Mouse (Mus musculus) left cerebral cortex, adult 11 months (tissue): Measurements from ENCODE around the gene Kcnk5.
A peak's percentile ranks its signal among the peaks of the same experiment; 100 is the strongest.

Experiments
- DNase-seq: peaks from one replicate; pipeline ENCODE4 v3.0.0; 2022; ENCODE audit warnings: low spot score

Kcnk5 gene

GRCm38 (mm10) chr14:20181466-20181921 lies at the start of gene Kcnk5:
TSS of gene Kcnk5 (minus strand) at chr14:20181809.
- peak; percentile 45 for DNase-seq

GRCm38 (mm10) chr14:20230063-20230491 lies 48.5 kb upstream of the Kcnk5 start:
- DNase-seq = no peak

- DNase-seq = no peak
These were observed 47.8 kb upstream of the Kcnk5 start for GRCm38 (mm10) chr14:20229437-20229836.

DNA sequence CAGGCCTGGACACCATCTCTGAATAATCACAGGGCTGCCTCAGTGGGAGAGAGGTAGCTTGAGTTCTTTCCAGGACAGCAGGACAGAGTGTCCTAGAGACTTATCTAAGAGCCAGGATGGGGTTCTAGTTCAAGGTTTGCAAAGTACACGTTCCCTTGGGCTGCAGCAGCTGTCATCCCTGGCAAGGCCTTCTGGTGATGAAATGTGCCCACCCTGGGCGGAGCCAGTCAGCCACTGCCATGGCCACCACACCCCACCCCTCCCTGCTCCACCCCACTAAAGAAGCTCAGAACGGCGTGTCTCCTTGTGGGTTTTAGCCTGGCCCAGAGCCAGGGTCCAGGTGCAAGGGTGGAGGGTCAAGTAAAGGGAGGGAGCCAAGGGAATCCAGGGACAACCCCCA lies 46.7 kb upstream of the Kcnk5 start:
- DNase-seq = no peak

DNA sequence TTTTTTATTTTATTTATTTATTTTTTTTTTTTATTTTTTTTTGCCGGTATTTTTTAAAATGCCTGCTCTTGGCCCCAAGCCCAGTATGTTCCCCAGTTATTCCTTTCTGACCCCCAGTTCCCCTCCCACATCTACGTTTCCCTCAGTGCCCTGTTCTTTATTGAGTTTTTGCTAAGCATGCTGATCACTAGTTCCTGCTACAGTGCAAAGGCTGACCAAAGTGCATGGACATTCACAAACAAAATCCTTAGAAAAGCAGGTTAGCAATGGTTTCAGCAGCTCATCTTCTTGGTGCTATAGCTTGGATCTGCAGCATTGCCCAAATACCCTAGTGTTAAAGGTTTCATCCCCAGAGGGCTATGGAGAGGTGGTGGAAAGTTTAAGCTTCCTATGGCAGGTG lies 45.4 kb upstream of the Kcnk5 start:
- no peak for DNase-seq

GRCm38 (mm10) chr14:20226488-20226887 lies 44.9 kb upstream of the Kcnk5 start:
- DNase-seq = no peak

DNA sequence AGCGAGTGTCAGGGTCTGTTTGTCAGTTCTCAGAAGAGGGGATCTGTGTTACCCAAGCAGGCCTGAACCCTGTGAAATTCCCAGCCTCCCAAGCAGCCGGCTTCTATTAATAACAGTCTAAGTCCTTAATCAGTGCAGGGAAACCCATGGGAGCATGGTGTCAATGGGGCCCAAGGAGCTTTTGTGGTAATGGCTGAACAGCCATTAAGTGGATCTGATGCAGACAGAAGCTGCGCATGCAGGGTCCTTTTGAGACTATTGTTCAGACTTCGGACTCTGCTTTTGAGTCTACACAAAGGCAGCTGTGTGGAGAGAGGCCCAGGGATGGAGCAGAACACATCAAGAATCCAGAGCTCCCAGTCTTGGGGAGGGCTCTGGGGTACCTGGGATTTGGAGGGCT lies 43.9 kb upstream of the Kcnk5 start:
- no peak for DNase-seq

DNA sequence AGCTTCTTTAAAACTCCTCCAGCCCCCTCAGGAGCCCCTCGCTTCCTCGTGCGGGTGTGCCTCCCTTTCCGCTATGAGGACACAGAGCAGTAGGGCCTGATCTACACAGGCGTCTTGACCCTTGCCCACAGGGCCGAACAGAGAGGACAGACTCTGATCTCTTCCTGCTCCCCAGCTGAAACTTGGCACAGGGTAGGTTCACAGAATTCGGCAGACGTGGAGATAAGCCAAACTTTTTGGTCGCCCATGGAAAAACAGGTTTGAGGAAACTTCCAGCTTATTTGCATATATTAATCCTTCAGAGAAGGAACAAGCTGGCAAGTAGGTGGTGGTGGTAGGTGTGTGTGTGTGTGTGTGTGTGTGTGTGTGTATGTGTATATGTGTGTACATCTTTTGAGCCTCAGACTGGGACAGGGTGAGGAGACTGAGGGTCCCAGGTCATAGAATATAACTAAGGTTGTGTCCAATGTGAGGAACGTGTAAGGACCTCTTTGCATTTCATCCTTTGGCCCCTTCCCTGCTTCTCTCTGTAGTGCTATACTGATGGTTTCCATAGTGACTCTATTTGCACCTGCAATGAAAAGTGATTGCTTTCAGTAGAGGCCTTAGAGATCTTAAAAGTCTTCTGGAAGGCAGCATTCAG lies 43.1 kb upstream of the Kcnk5 start:
- DNase-seq = no peak

DNA sequence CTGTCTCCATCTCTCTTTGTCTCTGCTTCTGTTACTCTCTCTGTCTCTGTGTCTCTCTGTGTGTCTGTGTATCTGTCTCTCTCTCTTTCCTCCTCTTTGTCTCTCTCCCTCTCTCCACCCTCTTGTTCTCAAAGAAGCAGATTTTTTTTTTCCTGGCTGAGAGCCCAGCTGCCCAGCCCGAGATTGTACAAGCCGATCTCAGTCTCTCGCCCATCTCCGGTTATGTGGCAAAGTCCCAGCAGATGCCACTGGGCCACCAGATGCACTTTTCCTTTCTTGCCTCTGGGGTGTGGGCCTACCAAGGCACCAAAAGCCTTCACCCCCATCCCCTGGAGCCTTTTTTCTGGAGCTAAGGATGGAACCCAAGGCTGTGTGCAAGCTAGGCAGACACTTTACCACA lies 42.6 kb upstream of the Kcnk5 start:
- DNase-seq = no peak

DNA sequence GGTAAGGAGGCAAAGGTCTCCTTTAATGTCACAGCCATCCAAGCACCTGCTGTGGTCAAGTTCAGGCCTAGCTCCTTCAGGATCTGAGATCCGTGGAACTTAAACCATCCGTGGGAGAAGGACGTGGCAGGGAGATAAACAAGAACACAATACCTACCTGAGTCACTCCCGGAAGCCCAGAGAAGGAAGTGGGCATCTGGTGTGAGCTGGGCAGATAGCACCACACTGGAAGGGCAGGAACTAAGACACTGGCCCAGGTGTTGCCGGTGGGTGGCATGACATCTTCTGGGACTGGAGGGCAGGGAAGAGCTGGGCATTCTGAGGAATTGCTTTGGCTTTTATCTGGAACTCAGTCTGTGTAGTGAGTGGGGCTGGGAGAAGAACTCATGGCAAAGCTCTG lies 41.6 kb upstream of the Kcnk5 start:
- DNase-seq = no peak

DNA sequence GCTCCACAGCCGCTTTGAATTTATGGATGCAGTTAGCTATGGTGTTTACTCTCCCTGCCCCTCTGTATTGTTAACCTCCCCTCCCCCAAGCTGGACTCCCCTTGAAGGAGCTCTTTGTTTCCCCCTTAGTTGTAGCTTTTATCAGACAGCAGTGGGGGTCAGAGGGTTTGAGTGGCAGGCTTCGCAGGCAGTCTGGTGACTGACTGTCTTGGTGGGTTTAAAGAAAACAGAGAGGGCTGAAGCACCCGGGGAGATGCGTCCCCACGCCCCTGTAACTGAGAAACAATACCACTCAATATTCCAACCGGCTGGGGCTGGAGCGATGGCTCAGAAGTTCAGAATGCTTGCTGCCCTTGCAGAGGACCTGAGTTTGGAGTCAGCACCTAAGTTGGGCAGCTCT lies 39.5 kb upstream of the Kcnk5 start:
- no peak for DNase-seq

DNA sequence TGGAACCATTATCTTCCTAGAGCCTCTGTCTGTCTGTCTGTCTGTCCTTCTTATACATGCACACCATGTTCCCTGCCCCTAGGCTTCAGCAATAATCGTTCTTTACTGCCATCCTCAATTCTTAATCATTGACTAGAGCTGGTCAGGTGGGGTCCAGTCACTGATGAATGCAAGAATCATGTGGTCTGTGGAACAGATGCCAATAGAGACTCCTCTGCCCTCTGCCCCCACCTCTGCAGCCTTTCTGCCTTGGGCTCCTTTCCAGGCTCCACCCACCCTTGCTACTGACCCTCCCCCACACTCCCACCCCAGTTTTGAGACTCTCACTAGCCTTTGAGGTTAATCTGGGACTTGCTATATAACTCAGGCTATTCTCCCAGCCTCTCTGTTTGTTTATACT lies 38.2 kb upstream of the Kcnk5 start:
- no peak for DNase-seq

DNA sequence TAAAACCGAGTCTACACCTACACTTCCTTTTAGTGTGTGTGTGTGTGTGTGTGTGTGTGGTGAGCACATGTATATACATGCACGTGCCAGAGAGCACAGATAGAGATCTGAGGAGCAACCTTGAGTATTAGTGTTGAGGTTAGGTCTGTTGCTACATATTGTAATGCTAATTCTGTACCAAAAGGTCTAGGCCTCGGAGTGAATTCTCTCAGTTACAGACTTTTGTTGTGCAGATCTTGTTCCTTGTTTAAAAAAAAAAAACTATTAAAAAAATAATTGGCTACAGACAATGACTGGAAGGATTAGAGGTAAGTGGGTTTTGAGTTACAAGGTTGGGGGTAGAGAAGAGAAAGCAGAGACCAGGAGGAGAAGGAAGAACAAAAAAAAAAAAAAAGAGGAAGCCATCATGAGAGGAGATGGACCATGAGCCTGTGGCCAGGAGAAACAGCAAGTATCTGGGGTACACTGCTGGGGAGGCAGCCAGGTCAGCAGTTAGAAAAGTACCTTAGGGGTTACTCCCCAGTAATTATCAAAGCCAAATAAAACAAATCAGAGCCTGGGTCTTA lies 35.8 kb upstream of the Kcnk5 start:
- no peak for DNase-seq

- DNase-seq = no peak
These were observed 35.1 kb upstream of the Kcnk5 start for GRCm38 (mm10) chr14:20216561-20217298.

GRCm38 (mm10) chr14:20215826-20216225 lies 34.2 kb upstream of the Kcnk5 start:
- no peak for DNase-seq

GRCm38 (mm10) chr14:20214125-20214524 lies 32.5 kb upstream of the Kcnk5 start:
- no peak for DNase-seq

- no peak for DNase-seq
These were observed 30.4 kb upstream of the Kcnk5 start for GRCm38 (mm10) chr14:20211754-20212601.

DNA sequence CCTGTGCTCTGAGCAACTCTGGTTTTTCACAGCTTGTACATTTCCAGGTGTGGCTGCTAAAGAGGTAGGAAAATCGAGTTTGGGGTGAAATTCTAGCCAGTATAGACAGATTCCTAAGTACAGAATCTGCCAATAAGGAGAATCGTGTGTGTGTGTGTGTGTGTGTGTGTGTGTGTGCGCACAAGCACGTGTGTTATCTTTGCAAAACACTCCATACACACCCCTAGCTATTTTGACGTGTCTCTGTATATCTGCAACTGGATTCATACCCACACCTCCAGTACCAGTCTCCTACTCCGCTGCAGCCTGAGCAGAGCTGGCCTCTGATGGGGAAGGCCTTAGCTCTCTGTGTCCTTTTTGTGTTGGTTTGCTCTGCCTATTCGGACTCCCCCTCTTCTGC lies 28.3 kb upstream of the Kcnk5 start:
- no peak for DNase-seq

DNA sequence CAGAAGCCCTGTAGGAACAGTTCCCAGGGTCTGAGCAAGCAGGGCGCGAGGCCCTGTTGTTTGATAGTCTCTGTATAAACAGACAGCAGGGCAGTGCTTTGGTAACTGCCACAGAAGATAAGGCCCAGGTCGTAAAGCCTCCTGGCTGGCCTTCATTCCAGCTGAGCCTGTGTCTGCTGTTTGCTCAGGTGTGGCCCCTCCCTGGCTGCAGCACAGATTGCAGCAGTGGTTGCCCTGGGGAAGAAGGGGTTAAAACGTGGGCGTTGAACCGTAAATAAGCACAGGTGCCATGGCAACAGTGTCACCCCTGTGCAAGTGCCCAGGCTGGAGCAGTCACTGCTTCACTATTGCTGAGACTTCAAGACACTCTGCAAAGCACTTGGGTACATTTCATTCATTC lies 26.8 kb upstream of the Kcnk5 start:
- DNase-seq = no peak

GRCm38 (mm10) chr14:20205747-20206146 lies 24.1 kb upstream of the Kcnk5 start:
- DNase-seq = no peak

DNA sequence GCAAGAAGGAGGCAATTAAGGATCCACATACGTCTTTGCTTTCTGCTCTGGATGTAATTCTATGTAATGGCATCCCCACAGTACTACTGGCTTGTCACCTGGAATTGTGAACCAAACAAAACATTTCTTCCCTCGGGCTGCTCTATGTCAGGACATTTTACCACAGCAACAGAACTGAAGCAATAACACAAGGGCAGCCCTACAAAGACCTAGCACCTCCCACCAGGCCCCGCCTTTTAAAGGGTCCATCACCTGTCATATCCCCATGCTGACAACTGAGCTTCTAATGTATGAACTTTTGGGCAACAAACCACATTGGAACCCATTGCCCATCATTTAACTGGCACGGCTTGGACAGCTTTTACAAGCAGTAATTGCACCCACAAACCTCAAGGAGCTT lies 21.7 kb upstream of the Kcnk5 start:
- no peak for DNase-seq

- no peak for DNase-seq
These were observed 21.1 kb upstream of the Kcnk5 start for GRCm38 (mm10) chr14:20202655-20203181.
